Mouse (Mus musculus) mesoderm, embryonic 11.5 days (tissue): ENCODE measurements around the gene Taar8a.
"Not testable (repeated sequence)": the region's sequence is repeated elsewhere in the genome, so short reads cannot be mapped to it uniquely, and the experiment has no call there.

Experiments used
- DNase-seq: peaks from one replicate; pipeline ENCODE4 v3.0.0-alpha.2; 2012; ENCODE audit warnings: low read depth, low spot score

Taar8a gene

DNA sequence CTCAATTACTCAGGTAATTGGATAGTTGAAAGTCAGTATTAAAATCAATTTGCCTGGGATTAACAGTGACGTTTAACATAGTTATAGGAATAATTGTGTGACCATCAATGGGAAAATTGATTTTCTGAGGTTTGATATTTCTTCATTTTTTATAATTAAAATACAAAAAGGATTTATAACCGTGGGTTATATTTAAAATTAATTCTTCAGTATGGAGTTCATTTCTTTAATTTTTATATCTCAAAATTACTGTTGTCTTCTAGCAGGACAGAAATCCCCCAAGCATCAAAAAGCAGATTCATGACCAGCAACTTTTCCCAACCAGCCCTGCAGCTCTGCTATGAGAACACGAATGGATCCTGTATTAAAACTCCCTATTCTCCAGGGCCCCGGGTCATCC, at the start of gene Taar8a:
TSS of gene Taar8a (plus strand) at position 301 of the 400 bp plus-strand sequence.
- not testable (repeated sequence) for DNase-seq

DNA sequence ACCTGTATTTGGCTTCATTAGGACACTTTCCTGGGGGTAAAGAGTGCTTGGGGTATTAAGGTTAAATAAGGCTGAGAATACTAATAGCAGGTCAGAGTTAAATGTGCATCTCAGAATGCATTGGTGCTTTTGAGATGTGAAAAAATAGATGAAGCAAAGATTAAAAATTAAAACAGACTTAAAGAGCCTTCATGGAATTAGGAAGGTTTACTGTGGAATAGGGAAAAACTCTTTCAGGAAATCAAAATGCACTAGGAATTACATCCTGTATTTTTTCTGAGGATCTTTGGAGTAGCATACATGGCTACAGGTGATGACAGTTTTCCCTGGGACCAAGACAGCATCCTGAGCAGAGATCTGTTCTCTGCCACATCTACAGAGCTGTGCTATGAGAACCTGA, 49.4 kb upstream of the Taar8a start, which contains the start of gene Taar7d:
TSS of gene Taar7d (plus strand) at position 301 of the 400 bp plus-strand sequence.
- DNase-seq = no peak

DNA sequence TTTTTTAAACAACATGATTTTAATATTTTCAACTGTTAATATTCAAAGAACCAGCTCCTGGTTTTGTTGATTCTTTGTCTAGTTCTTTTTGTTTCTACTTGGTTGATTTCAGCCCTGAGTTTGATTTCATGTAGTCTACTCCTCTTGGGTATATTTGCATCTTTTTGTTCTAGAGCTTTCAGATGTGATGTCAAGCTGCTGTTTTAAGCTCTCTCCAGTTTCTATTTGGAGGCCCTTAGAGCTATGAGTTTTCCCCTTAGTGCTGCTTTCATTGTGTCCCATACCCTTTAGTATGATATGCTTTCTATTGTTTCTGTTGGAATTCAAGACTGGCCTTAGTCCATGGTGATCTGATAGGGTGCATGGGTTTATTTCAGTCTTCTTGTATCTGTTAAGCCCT, 45.0 kb upstream of the Taar8a start:
- DNase-seq = no peak

DNA sequence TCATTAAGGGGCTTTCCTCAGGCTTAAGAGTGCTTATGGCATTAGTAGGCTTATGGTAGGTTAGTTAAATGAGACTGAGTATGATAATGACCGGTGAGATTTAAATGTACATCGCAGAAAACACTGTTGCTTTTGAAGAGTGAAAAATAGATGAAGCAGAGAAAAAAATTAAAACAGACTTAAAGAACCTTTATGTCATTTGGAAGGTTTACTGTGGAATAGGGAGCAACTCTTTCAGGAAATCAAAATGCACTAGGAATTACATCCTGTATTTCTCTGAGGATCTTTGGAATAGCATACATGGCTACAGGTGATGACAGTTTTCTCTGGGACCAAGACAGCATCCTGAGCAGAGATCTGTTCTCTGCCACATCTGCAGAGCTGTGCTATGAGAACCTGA, 39.0 kb upstream of the Taar8a start, which contains the start of gene Taar7e:
TSS of gene Taar7e (plus strand) at position 301 of the 400 bp plus-strand sequence.
- DNase-seq = no peak

DNA sequence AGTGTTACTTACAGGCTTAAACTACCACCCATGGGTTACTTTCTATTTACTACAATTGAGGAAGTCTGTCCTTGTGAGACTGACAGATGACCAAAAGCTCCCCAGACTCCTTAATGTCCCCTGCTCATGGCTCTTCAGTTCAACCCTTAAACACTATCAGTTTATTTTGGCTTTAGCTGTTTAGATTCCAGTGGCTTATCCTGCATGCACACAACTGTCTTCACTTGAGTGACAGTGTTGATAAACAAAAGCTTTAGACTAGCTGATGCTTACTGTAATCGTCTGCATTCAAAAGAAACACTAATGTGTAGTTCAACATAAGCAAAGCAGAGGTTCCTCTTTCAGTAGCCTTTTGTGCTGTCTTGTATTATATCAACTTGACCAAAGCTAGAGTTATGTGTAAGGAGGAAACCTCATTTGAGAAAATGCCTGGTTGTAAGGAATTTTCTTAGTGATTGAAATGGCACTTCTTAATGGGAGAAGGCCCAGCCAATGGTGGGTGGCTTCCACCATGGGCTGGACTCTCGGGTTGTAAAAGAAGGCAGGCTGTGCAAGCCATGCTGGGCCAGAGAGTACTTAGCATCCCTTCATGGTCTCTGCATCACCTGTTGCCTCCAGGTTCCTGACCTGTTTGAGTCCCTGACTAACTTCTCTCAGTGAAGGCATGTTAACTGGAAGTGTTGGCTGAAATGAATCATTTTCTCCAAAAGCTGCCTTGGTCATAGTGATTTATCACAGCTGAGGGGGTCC, 36.0 kb upstream of the Taar8a start:
- no peak for DNase-seq

DNA sequence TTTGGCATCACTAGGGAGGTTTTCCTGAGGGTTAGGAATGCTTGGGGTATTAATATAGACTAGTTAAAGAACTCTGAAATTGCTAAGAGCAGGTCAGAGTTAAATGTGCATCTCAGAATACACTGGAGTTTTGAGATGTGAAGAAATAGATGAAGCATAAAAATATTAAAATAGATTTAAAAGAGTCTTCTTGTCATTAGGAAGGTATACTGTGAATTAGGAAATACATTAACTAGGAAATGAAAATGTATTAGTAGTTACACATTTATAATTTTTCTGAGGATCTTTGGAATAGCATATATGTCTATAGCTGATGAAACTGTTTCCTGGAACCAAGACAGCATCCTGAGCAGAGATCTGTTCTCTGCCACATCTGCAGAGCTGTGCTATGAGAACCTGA, 27.1 kb upstream of the Taar8a start, which contains the start of gene Taar7f:
TSS of gene Taar7f (plus strand) at position 301 of the 400 bp plus-strand sequence.
- DNase-seq = no peak

DNA sequence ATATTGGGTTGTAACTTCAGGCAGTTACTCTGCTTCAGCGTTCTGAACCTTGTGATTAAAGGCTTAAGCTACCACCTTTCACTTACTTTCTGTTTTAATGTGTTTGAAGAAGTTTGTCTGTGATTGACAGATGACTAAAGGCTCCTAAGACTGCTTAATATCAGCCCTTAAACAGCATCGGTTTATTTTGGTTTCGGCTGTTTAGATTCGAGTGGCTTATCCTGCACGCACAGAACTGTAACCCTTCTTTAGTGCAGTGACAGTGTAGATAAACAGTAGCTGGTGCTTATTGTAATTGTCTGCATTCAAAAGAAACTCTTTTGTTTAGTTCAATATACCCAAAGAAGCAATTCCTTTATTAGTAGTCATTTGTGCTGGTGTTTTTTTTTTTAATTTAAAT, 24.3 kb upstream of the Taar8a start:
- DNase-seq = no peak

DNA sequence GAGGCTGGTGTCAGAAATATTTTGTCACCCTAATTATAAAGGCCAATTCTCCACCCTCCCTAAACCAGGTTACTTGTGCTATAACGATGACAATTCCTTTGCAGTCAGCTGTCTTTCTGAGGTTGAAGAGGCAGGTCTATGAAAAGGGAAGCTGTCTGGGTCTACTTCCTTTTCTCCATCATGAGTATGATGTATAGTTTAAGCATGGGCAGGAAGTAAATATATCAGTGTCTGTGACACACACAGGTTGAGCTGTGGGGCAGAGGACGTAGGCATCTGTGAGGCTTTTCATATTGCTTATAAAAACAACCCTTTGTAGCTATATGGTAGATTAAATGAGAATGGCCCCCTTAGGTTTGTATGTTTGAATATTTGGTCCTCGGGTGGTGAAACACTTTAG, 17.3 kb upstream of the Taar8a start:
- DNase-seq = no peak

DNA sequence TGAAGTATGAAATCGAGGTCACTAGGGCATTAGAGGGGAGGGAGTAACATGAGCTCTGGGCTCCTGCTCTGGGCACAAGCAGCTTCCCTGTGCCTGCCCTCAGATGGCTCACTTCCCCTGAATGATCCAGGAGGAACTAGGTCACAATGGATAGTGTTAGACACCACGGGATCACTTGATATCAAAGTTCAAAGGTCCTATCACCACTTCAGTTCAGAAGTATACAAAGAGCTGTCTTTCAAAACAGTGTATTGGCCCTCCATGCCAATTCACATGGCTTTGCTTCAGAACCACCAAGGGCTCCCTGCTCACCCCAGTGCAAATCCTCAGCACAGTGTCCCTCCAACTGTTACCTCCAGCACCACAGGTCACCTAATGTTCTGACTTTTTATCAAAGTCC, 1.5 kb upstream of the Taar8a start:
- not testable (repeated sequence) for DNase-seq

DNA sequence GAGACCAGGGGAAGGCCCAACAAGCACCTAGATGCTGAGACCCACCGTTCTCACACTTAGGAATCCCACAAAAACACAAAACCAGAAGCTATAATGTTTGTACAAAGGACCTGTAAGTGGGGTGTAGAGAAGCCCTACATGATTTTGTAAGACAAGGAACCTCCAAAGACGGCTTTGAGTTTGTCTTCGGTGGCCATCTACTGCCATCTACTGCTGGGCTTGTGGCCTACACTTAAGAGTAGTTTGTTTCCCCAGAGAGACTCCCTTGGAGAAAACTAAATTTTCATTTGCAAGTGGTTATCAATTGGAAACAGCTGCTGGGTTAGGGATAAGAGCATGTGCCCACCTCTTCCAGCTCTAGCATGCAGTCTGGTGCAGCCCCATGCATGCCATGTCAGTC, 3.9 kb downstream of the Taar8a start:
- DNase-seq = peak; percentile 42

DNA sequence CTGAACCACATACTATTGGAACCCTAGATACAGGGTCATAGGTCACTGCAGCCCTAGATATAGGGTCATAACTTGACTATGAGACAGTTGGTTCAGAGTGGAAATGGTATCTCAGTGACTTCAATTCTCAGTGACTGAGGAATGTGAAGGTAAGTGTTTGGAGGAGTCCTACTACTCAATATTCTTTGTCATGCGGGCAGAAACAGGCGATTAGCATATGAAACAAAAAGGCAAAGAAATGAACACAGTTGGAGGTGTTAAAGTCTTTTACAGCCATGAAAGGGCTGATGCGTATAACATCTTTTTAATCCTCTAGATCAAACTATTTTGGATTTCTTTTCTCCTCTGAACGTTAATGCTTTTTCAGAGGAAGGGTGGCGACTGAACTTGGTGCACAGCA, 9.6 kb downstream of the Taar8a start:
- no peak for DNase-seq

DNA sequence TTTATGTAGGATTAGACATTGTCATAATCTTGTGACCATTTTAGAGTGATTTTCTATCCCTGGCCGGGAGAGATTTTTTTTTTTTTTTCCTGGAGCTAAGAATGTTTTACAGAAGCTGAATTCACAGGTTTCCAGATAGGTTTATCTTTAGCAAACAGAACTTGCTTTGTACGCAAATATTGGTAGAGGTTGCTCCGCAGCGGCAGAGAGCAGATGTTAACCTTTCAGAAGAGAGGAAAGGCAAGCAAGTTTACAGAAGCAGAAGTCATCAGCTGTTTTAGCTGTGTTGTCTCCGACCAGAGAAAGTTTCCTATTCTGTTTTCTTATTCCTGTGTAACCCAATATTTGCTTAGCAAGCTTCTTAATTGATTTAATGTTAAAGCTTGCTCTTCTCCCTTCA, 10.3 kb downstream of the Taar8a start:
- DNase-seq = no peak

DNA sequence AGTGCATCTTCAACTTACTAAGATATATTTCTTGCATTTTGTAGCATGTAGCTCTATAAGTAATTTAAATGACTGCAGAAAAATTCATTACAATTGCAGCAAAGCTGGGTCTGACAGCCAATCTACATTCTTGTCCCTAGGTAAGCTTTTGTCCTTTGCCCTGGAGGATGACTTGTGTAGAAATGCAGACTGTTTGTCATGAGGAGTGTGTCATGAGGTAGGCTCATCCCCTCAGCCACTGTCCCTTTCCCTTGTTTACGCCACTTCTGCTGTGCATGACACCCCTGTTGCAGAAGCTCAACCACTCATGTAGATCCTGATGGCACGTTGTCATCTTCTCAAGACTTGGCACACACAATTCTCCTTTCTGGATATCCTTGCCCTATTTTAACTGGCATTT, 10.9 kb downstream of the Taar8a start:
- no peak for DNase-seq

DNA sequence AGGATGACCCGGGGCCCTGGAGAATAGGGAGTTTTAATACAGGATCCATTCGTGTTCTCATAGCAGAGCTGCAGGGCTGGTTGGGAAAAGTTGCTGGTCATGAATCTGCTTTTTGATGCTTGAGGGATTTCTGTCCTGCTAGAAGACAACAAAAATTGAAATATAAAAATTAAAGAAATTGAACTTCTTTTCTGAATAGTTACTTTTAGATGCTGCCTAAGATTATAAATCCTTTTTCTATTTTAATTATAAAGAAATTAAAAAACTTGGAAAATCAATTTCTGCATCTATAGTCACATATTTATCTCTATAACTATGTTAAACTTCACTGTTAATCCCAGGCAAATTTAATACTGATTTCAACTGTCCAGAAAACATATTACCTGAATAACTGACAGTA, 15.9 kb downstream of the Taar8a start, which contains the start of gene Taar8b:
TSS of gene Taar8b (minus strand) at position 101 of the 400 bp plus-strand sequence.
- DNase-seq = no peak

DNA sequence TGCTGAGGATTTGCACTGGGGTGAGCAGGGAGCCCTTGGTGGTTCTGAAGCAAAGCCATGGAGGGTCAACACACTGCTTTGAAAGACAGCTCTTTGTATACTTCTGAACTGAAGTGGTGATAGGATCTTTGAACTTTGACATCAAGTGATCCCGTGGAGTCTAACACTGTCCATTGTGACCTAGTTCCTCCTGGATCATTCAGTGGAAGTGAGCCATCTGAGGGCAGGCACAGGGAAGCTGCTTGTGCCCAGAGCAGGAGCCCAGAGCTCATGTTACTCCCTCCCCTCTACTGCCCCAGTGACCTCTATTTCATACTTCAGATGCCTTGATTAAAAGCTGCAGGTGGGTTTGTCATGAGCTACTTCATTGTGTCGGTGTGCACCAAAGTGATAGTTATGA, 20.7 kb downstream of the Taar8a start:
- not testable (repeated sequence) for DNase-seq

DNA sequence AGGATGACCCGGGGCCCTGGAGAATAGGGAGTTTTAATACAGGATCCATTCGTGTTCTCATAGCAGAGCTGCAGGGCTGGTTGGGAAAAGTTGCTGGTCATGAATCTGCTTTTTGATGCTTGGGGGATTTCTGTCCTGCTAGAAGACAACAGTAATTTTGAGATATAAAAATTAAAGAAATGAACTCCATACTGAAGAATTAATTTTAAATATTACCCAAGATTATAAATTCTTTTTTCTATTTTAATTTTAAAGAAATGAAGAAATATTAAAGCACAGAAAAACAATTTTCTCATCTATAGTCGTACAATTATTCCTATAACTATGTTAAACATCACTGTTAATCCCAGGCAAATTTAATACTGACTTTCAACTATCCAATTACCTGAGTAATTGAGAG, 25.5 kb downstream of the Taar8a start, which contains the start of gene Taar8c:
TSS of gene Taar8c (minus strand) at position 101 of the 400 bp plus-strand sequence.
- not testable (repeated sequence) for DNase-seq

DNA sequence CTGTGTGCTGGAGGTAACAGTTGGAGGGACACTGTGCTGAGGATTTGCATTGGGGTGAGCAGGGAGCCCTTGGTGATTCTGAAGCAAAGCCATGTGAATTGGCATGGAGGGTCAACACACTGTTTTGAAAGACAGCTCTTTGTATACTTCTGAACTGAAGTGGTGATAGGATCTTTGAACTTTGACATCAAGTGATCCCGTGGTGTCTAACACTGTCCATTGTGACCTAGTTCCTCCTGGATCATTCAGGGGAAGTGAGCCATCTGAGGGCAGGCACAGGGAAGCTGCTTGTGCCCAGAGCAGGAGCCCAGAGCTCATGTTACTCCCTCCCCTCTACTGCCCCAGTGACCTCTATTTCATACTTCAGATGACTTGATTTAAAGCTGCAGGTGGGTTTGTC, 27.0 kb downstream of the Taar8a start:
- not testable (repeated sequence) for DNase-seq

DNA sequence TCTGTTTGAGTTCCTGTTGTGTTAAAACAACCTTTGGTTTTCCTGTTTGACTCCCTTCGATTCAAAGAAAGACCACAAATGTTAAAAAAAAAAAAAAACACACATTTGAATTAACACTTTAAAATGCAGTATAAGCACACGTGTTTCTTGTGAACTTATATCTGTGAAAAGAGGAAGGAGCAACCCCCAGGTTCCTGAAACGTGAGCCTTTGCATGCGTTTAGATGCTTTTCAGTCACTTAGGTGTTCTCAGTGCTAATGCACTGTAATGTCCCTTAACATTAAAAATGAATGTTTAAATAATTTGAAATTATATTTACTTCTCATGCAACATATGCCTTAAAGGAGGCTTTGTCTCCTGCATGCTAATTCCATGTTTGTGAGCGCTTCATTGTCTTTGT, 31.4 kb downstream of the Taar8a start:
- no peak for DNase-seq

DNA sequence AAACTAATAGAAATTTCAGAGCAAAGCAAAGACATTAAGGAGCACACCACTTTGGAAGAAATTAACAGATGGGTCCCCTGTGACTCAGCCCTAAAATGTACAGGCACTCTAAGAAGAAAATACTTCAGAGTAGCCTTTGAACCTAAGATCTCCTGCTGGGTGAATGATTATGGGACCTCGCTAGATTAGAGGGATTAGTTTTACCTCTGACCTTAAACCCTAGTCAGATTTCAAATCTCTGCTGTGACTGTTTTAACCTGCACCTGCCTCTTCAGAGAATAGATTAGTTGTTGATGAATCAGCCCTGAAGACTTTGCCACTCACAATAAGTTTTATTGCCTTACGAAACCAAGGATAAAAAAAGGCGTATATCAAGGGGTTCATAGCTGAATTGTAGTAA, 31.9 kb downstream of the Taar8a start:
- peak; percentile 41 for DNase-seq

DNA sequence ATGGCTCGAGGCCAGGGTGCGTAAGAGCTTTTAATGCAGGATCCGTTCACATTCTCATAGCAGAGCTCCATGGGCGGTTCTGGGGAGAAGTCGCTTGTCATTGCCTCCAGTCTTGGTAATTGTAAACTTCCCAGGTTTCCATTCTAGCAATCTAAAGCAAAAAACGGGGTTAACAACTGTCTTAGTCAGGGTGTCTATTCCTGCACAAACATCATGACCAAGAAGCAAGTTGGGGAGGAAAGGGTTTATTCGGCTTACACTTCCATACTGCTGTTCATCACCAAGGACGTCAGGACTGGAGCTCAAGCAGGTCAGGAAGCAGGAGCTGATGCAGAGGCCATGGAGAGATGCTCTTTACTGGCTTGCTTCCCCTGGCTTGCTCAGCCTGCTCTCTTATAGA, 33.1 kb downstream of the Taar8a start, which contains the start of gene Taar9:
TSS of gene Taar9 (minus strand) at position 101 of the 400 bp plus-strand sequence.
- not testable (repeated sequence) for DNase-seq

DNA sequence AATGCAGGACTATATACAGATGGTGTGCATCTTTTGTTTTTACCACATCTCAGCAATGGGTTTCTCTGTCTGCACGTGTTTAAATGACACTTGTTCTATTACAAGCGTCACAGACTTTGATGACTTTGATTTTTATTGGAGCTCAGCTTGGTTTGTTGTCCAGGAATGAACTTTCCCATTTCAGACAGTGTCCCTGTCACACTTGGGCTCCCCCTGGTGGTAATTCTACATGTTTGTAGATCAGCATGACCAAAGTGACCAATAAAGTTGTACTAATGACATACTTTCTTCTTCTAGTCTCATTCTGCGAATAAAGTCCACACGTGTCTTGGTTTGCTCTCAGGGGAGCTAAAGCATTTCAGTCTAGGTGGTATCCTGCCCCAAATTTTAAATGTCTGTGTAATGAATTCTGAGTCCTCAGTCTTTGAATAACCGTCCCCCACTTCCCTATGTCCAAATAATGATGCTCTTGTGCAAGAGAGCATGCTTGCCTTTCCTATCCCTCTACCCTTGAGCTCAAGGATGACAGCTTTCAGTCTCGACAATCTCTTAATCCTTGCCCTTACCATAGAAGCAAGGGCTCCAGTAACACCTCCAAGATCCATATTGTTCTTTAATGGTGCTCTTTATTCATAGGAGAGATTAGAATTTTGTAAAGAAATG, 34.9 kb downstream of the Taar8a start:
- peak; percentile 70 for DNase-seq
